Mouse (Mus musculus) brain, embryonic 18.5 days (tissue): ENCODE measurements around the gene Slc35a3.
"Not testable (repeated sequence)": the region's sequence is repeated elsewhere in the genome, so short reads cannot be mapped to it uniquely, and the experiment has no call there.

Experiments
- DNase-seq: peaks from one replicate; pipeline ENCODE4 v3.0.0-alpha.2; 2012; ENCODE audit warnings: low read depth, low spot score

Gene Slc35a3

GRCm38 (mm10) chr3:116701601-116702000, 11.0 kb downstream of the Slc35a3 start:
- DNase-seq, result no peak

GRCm38 (mm10) chr3:116698786-116699185, 13.8 kb downstream of the Slc35a3 start:
- no peak for DNase-seq

- no peak for DNase-seq
Observed at GRCm38 (mm10) chr3:116695666-116695985, 17.0 kb downstream of the Slc35a3 start.

GRCm38 (mm10) chr3:116694955-116695665, 17.5 kb downstream of the Slc35a3 start:
- DNase-seq, result no peak

- no peak for DNase-seq
Observed at GRCm38 (mm10) chr3:116694312-116694711, 18.3 kb downstream of the Slc35a3 start.

- no peak for DNase-seq
Observed at GRCm38 (mm10) chr3:116681160-116681559, 31.5 kb downstream of the Slc35a3 start, which contains the start of gene Gm43191. Gene Gm43191 (minus strand): TSS chr3:116681260.

GRCm38 (mm10) chr3:116664281-116664680, 48.4 kb downstream of the Slc35a3 start:
- not testable (repeated sequence) for DNase-seq

GRCm38 (mm10) chr3:116662463-116662863, 50.2 kb downstream of the Slc35a3 start, which contains the start of gene Mfsd14a:
Gene Mfsd14a (minus strand): TSS chr3:116662677.
- DNase-seq, result peak; percentile 82

GRCm38 (mm10) chr3:116661870-116662414, 50.7 kb downstream of the Slc35a3 start:
- DNase-seq, result no peak

- no peak for DNase-seq
Observed at GRCm38 (mm10) chr3:116661288-116661869, 51.3 kb downstream of the Slc35a3 start.

- no peak for DNase-seq
Observed at GRCm38 (mm10) chr3:116659856-116660430, 52.7 kb downstream of the Slc35a3 start.

- DNase-seq, result no peak
Observed at GRCm38 (mm10) chr3:116658928-116659565, 53.6 kb downstream of the Slc35a3 start.

GRCm38 (mm10) chr3:116656184-116656965, 56.3 kb downstream of the Slc35a3 start:
- DNase-seq, result no peak

- not testable (repeated sequence) for DNase-seq
Observed at GRCm38 (mm10) chr3:116654051-116654450, 58.6 kb downstream of the Slc35a3 start.

GRCm38 (mm10) chr3:116653278-116653945, 59.2 kb downstream of the Slc35a3 start:
- DNase-seq, result no peak

- no peak for DNase-seq
Observed at GRCm38 (mm10) chr3:116652033-116652446, 60.6 kb downstream of the Slc35a3 start.

- no peak for DNase-seq
Observed at GRCm38 (mm10) chr3:116650698-116651097, 61.9 kb downstream of the Slc35a3 start.

- DNase-seq, result no peak
Observed at GRCm38 (mm10) chr3:116648805-116649204, 63.8 kb downstream of the Slc35a3 start.

- no peak for DNase-seq
Observed at GRCm38 (mm10) chr3:116646387-116646786, 66.2 kb downstream of the Slc35a3 start.

GRCm38 (mm10) chr3:116642373-116642772, 70.3 kb downstream of the Slc35a3 start:
- no peak for DNase-seq
